ENCODE assay signal across 9 mouse cellular contexts in genomic region chr3:122510240-122510750, GRCm38 (mm10).
A peak's percentile ranks its signal among the peaks of the same experiment; 100 is the strongest.
DNase-seq lines count a peak whose midpoint lies in the region; ATAC-seq and TF ChIP-seq lines count a peak whose summit lies in the region.
"Had no signal": no experiment of that assay in that cellular context is flagged by ENCODE, and none has a peak within 500 bp of the region (broad histone marks: within the 10 kb centered on the region; RNA-seq: fewer than 3 reads in every experiment).

No protein-coding gene starts in this region.

- H3K9ac ChIP-seq in kidney, embryonic 15.5 days: no peak overlapping the region
- no peak overlapping the region for H3K9ac ChIP-seq in liver, postnatal 0 days (replicated peaks)

- no peak for TF ChIP-seq POLR2A in embryonic fibroblast, embryonic 13.5 days (IDR thresholded peaks at IDR 0.05; ENCODE audit: low read depth, low read length)

- intact Hi-C loops in heart, postnatal 14 days (cut with DNase I): no loop called here

- no peaks in the 10 kb centered on the region for H3K9me3 ChIP-seq in heart, embryonic 10.5 days
- H3K9me3 ChIP-seq in kidney, embryonic 15.5 days (replicated peaks): no peaks in the 10 kb centered on the region
- H3K9me3 ChIP-seq in liver, postnatal 0 days (ENCODE audit: low read length): no peaks in the 10 kb centered on the region

- peaks cover 7% of the 10 kb centered on the region for H3K36me3 ChIP-seq in heart, embryonic 10.5 days
- H3K36me3 ChIP-seq in kidney, embryonic 15.5 days: peaks cover 8% of the 10 kb centered on the region
- no peaks in the 10 kb centered on the region for H3K36me3 ChIP-seq in liver, postnatal 0 days (replicated peaks; ENCODE audit: insufficient read depth, low read length)

- DNase-seq in heart, embryonic 10.5 days (ENCODE audit: low spot score): no peak
- DNase-seq in heart, postnatal 14 days: no peak
- DNase-seq in liver, postnatal 0 days: peak; percentile 25
- no peak for DNase-seq in ovary, postnatal 10 days (ENCODE audit: low spot score)
- no peak for DNase-seq in retina, postnatal 1 day
- DNase-seq in T-cell, adult 2 months (ENCODE audit: low spot score): no peak
- DNase-seq: midbrain, embryonic 14.5 days had no signal

- WGBS in heart, embryonic 10.5 days: 64% methylated on average over 14 of the region's 14 CpGs
- 72% methylated on average over 14 of the region's 14 CpGs for WGBS in kidney, embryonic 15.5 days
- 41% methylated on average over 14 of the region's 14 CpGs for WGBS in liver, postnatal 0 days (ENCODE audit: insufficient replicate concordance)

- TF ChIP-seq EP300 in liver, postnatal 0 days (IDR thresholded peaks at IDR 0.05; ENCODE audit: low read depth): no peak; the same call in 1 of the 2 replicates

- no peak overlapping the region for H3K4me2 ChIP-seq in kidney, embryonic 15.5 days
- H3K4me2 ChIP-seq in liver, postnatal 0 days (ENCODE audit: low read depth, low read length): peak overlapping the region; percentile 15

- TF ChIP-seq CTCF in embryonic fibroblast, embryonic 13.5 days (IDR thresholded peaks at IDR 0.05; ENCODE audit: borderline replicate concordance, insufficient read depth, low read length): no peak
- no peak for TF ChIP-seq CTCF in liver, postnatal 0 days (IDR thresholded peaks at IDR 0.05; ENCODE audit: low read depth)

- 0 out of 2 replicates have a peak, but pooled peaks cover 4% of the 10 kb centered on the region for H3K27me3 ChIP-seq in heart, embryonic 10.5 days (ENCODE audit: insufficient read depth, poor library complexity, severe bottlenecking)
- no peaks in the 10 kb centered on the region for H3K27me3 ChIP-seq in kidney, embryonic 15.5 days
- no peaks in the 10 kb centered on the region for H3K27me3 ChIP-seq in liver, postnatal 0 days (ENCODE audit: insufficient read depth, low read length)

- H3K4me1 ChIP-seq in heart, embryonic 10.5 days: peaks cover 18% of the 10 kb centered on the region
- H3K4me1 ChIP-seq in embryonic fibroblast, embryonic 13.5 days (ENCODE audit: control insufficient read depth, insufficient read depth, low read length): peaks cover 17% of the 10 kb centered on the region
- H3K4me1 ChIP-seq in kidney, embryonic 15.5 days: peaks cover 52% of the 10 kb centered on the region
- peaks cover 16% of the 10 kb centered on the region for H3K4me1 ChIP-seq in liver, postnatal 0 days (ENCODE audit: insufficient read depth)

- peak overlapping the region; percentile 64 for H3K27ac ChIP-seq in heart, embryonic 10.5 days
- peak overlapping the region; percentile 87; the same call in 1 of the 2 replicates for H3K27ac ChIP-seq in embryonic fibroblast, embryonic 13.5 days (ENCODE audit: insufficient read depth, low read length)
- H3K27ac ChIP-seq in kidney, embryonic 15.5 days: peak overlapping the region; percentile 74
- peak overlapping the region; percentile 81 for H3K27ac ChIP-seq in liver, postnatal 0 days (ENCODE audit: low read depth)

- H3K4me3 ChIP-seq in heart, embryonic 10.5 days: no peak overlapping the region
- H3K4me3 ChIP-seq in embryonic fibroblast, embryonic 13.5 days (ENCODE audit: insufficient read depth, low read length): no peak overlapping the region
- H3K4me3 ChIP-seq in kidney, embryonic 15.5 days (replicated peaks): no peak overlapping the region
- H3K4me3 ChIP-seq in liver, postnatal 0 days (ENCODE audit: low read depth, low read length): no peak overlapping the region

- ATAC-seq in kidney, embryonic 15.5 days (replicated peaks; ENCODE audit: low FRiP score): no peak
- ATAC-seq in liver, postnatal 0 days: peak; percentile 69
